Mouse (Mus musculus) gonadal fat pad, adult 2 months (tissue): ENCODE data around the gene Nkg7. TPM values are rescaled to one million over a fixed set of nuclear protein-coding genes. Genes with fewer than 3 reads are reported as not detected.
A peak's percentile ranks its signal among the peaks of the same experiment; 100 is the strongest.

Experiments
- DNase-seq: peaks from one replicate; pipeline ENCODE4 v3.0.0-alpha.2; 2012; ENCODE audit warnings: low read depth
- polyA plus RNA-seq: library from polyadenylated mRNA; depleted of rRNA; stranded (reverse); fragments of >200 nt; gene quantifications from 2 replicates; pipeline ENCODE4 v1.2.3, GENCODE M21; 2012

Gene Nkg7
- polyA plus RNA-seq, 1 experiment: 3.1 TPM

DNA sequence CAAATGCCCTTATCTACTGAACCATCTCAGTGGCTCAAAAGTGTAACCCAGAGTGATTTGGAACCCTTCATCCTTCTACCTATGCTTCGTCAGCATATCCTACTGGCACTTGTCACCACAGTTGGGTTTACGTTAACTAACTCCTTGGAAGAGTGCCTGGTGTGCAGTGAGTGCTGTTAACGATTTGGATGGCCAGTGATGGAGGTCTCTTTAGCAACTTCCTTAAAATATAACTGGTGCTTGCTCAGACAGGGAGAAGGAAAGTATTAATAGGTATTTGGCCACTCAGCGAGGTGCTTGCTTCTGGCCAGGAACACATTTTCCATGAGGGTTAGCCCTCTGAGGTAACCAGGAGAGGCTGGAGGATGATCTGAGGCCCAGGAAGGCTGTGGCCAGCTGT is 10.9 kb downstream of the Nkg7 start:
- DNase-seq: no peak

DNA sequence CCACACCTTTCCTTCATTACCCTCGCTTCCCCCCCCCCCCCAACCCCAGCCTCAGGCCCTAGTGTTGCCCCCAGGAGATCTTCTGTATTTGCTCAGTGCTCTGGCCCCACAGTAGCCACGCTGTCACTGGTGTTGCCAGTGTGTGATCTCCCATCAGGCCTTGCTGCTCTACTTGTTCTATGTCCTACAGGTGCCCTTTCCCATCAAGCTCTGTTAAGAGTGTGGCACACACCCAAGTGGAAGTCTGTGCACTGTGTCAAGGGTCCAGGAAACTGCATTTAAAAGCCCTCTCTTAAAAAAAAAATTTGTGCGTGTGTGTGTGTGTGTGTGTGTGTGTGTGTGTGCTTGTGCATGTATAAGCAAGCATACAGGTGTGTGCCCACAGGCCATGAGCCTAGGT is 11.4 kb downstream of the Nkg7 start:
- no peak for DNase-seq

DNA sequence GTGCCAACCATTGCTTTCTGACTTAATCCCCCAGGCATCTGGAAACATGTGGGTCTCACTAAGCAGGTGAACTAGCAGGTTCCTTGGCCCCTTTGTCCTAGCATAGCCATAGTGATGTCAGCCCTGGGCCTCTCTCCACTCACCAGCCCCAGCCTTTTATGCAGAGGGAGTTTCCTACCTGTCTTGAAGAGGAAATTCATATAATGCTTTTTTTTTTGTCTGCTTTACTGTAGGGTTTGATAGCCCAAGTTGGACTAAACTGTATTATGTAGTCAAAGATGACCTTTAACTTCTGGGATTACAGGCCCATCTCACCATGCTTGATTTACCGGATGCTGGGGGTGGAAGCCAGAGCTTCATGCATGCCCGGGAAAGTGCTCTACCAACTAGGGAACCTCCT is 12.9 kb downstream of the Nkg7 start:
- DNase-seq: no peak

DNA sequence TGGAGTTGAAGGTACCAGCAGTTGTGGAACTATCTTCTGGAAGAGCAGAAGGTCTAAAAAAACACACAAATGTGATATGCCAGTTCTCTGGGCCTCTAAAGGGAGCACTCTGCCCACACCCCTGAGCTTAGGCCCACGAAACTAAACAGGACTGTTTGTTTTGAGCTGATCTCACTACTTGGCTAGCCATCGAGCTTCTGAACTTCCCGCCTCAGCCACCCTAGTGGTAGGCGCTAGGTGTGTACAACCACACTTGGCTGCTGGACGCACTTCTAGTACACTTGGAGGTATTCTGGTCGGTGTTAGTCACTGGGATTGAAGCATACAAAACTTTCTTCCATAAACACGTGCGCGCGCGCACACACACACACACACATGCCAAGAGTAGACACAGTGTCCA is 14.9 kb downstream of the Nkg7 start:
- DNase-seq: no peak

DNA sequence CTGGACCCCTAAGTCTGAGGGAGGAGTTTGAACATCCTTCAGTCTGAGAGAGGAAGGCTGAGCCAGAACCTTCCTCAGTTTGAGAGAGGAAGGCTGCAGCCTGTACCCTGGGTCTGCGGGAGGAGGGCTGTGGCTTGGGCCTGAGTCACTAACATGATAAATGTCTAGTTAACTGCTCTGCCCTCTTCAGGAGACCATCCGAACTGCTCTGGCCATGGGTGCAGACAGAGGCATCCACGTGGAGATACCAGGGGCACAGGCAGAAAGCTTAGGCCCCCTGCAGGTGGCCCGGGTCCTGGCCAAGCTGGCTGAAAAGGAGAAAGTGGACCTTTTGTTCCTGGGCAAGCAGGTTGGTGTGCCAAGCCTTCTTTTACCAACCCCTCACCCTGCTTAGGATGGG is 15.7 kb downstream of the Nkg7 start:
- no peak for DNase-seq

DNA sequence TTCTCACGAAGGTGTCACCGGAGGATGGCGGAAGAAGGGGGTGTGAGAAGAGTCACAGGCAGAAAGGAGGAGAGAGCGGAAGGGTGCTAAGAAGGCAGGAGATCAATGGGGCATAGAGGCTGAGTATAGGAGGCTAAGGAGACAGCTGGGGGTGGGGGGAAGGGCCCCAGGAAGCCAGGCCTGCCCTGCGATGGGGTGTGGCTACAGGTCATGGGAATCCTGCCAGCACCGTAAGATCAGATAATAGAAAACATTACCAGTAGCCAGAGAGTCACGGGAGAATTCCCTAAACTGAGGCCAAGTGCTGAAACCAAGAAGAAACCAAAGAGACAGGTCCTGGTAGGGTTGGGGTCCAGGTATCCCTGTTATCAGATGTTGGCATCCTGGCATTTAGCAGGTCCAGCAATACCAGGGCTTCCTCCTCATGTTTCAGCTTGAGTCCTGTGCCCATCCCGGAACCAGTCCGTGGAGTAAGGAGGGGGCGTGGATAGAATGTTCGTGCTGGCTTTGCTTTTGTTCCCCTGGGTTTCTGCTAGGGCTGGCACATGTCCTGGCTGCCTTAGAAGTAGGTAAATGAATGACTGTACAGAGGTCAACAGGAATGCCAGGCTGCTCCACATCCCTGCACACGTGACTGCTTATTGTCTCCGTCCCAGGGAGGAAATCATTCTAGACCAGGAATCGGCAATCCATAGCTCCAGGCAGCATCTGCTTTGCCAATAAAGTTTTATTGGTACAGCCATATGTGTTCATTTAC is 16.9 kb downstream of the Nkg7 start:
- peak; percentile 71 for DNase-seq

DNA sequence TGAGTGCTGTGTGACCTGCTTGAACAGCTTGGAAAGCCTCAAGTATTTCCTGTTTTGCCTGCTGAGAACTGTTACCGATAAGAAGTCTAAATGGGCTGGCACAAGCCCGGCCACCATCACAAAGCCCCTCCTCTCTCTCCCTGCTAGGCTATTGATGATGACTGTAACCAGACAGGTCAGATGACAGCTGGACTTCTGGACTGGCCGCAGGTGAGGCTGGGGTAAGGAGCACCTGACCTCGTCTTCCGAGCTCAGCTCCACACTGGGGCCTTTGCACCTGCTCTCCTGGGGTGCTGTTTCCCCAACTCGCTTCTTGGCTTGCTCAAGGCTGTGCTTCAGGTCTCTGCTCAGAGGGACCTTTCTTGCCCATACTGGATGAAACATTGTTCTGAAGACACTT is 17.5 kb downstream of the Nkg7 start:
- no peak for DNase-seq

DNA sequence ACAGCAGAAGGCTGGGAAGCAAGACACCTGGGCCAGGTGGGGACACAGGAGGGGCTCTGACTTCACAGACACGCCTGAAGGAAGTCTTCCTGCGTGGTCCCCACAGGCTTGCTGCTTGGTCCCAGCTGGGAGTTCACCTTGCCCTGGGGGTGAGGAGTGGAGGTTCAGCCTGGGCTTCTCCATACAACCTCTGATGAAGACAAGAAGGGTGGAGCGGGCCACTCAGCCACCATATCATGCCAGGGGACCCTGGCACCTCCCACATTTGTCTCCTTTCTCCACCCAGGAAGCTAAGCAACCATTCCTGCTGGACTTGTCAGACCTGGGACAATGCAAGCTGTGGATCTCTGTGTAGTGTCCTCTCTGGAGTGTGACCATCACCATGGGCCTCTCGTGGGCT is 26.0 kb downstream of the Nkg7 start, which contains the start of gene Vsig10l:
TSS of gene Vsig10l (plus strand) at position 301 of the 400 bp plus-strand sequence.
- no peak for DNase-seq

DNA sequence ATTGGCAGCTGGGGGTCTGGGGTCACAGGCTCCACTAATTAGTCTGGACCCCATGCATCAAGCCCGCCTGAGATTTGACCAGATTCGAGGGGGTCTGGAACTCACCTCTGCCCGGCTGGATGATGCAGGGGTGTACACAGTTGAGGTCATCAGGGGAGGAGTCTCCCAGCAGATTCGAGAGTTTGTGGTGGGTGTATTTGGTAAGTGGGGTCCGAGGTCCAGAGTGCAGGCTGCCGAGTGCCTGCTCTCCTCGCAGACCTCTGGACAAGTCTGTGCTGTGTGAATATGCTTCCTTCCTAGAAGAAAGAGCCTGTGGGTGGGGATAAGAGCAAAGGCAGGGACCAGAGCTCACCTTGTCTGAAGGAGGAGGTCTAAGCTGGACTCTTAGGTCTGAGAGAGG is 27.1 kb downstream of the Nkg7 start:
- DNase-seq: no peak

DNA sequence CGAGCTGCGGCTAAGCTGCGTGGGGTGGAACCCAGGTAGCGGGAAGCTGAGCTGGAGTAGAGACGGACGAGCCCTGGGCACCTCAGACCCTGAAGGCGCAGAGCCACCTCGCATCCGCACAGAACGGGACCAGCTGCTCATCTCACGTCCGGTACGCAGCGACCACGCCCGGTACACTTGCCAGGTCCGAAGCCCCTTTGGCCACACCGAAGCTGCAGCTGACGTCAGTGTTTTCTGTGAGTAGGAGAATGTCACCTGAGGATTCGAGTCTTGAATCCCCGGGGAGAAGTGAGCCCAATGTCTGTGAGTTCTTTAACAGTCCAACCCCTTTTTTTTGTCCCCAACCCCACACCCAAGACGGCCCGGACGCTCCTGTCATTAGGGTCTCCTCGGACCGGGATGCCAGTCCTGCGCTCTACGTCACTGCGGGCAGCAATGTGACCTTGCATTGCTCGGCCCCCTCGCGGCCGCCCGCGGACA is 28.0 kb downstream of the Nkg7 start:
- no peak for DNase-seq

DNA sequence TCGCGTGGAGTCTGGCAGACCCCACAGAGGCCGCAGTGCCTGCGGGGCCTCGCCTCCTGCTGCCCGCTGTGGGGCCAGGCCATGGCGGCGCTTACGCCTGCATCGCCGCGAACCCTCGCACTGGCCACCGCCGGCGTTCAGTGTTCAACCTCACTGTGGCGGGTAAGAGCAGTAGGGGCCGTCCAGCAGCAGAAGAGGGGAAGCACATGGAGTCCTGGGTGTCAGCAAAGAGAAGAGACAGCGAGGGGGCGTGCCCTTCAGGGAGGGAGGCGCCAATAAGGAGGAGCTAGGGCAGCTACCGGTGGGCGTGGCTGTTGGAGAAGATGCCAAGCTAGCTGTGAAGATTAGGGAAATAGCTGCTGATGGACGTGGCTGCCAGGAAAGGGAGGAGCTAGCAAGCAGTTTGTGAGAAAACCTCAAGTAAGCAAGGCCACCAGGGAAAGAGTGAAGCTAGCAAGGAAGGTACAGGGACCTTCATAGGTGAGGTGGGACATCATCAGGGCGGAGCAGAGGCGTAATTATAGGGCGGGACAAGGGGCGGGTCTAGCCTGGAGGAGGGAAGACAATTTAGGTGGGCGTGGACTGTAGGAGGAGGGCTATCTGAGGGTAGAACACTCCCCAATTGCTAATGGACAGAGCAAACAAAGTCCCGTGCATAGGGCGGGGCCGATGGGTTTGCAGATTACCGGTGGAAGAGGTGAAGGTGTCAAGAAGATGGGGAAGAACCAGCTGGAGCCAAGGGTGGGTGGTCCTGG is 28.6 kb downstream of the Nkg7 start:
- DNase-seq: peak; percentile 49

DNA sequence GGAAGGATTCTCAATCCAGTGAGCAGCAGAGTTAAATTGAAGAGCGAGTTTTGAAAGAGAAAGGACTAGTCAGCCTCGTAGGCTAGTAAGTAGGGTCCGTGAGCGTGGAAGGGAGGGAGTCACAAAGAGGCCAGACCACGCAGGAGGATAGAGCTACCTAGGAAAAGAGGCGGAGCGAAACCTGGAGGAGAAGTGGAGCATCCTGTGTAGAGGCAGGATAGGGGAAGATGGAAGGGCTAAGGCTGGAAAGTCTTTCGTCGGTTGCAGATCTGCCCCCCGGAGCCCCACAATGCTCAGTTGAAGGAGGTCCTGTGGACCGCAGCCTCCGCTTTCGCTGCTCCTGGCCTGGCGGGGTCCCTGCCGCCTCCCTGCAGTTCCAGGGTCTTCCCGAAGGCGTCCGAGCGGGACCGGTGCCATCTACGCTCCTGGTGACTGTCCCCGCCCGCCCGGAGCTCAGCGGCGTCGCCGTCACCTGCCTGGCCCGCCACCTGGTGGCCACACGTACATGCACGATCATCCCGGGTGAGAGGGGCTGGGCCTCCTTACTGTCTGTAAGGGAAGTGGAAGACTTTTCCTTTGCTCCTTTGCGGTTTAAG is 29.3 kb downstream of the Nkg7 start:
- DNase-seq: no peak

DNA sequence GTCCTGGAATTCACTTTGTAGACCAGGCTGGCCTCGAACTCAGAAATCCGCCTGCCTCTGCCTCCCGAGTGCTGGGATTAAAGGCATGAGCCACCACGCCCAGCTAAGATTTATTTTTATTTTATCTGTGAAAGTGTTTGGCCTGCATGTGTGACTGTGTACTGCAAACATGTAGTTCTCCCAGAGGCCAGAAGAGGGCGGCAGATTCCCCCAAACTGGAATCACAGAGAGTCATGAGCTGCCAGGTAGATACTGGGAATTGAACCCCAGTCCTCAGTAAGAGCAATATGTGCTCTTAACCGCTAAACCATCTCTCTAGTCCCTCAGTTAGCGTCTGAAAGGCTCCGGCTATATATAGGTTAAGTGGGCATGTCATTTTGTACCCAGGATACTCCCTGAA is 33.5 kb downstream of the Nkg7 start:
- DNase-seq: no peak

DNA sequence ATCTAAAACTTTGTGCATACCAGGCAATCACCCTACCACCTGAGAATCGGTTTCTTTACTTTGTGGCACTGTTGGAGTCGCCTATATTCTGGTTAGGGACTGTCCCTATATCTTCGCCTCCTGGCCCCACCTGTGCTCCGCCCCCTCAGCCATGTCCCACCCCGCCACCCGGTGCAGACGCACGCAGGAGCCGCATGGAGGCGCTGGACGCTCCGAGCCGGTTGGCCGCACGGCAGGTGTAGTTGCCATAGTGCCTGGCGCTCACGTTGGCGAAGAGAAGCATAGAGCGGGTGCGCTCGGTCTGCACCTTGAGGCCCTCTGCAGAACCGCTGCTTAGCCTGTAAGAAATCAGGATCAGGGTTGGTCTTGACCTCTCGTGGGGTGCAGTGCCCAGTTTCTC is 38.8 kb downstream of the Nkg7 start:
- DNase-seq: no peak

DNA sequence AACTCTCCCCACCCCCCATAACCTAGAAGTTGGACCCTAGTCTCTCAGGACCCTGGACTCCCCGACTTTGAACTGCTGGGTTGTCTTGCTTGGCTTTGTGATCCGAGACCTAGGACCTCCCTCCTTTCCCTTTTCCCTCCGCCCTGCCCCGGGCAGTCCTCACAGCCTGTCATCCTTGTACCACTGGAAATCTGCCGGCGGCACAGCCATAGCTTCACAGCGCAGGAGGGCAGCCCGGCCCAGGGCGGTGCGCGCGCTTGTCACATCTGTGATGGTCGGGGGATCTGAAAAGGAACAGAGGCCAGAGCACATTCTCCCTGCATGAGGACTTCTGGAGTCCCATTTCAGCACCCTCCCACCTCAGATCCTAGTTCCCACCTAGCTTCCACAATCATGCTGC is 39.5 kb downstream of the Nkg7 start:
- no peak for DNase-seq

DNA sequence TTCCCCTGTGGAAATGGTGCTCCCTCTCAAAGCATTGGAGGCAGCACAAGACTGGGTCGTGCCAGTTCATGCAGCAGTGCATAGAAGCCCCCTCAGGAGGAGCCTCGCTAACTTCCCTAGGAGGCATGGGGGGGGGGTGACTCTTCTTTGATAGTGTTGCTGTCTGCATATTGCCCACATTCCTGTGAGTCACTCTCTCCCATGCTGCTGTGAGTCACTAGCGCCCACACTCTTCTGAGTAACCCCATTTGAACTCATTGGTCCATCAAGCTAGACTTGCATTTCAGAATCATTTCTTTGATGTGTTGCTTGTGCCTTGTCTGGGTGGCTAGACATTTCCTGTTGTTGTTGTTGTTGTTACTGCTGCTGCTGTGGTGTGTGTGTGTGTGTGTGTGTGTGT is 44.3 kb downstream of the Nkg7 start:
- no peak for DNase-seq

DNA sequence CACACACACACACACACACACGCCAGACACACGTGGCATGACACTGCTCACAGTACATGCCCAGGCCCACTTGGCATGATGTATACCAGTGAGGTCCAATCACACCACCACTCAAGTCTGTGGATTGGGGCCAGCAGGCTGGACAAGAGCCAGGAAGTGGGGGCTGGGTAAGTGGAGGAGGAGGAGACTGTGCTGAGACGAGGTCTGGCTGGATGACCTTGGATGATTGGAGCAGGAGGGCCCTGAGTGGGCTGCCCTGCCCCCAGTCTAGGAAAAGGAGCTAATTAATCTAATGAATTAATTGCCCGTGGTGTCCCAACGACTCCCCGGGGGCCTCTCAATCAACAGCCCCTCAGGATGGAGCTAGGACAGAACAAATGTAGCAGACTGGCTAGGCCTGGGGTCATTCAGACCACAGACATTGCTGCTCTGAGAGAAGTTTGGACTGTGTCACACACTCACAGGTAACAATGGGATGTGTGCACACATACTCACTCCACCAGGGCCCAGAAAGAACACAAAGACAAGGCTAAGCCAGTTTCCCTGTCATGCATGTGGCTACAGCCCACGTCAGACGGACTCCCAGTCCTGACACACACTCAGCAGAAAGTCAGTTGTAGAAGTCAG is 45.3 kb downstream of the Nkg7 start:
- DNase-seq: no peak

DNA sequence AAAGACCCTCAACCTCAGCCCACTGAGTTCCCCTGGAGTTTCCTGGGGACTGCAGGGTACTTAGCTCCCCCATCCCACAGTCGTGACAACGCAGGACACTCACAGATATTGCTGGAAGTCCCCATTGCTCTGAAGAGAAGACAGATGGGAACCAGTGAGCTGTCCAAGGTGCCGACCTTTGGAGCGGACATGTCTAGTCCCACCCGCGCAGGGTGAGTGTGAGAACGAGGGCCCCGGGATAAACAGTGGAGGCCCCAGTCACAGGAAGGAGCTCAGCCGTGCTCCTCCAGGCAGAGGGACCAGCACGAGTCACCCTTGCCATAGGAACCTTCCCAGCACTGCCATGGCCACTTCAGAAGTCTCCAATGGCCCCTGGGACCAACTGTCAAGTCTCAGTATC is 46.4 kb downstream of the Nkg7 start:
- no peak for DNase-seq
